Mouse (Mus musculus): Measurements from ENCODE around the gene Zdhhc5.
"Not testable (repeated sequence)": the region's sequence is repeated elsewhere in the genome, so short reads cannot be mapped to it uniquely, and the experiment has no call there.

Gene Zdhhc5

DNA sequence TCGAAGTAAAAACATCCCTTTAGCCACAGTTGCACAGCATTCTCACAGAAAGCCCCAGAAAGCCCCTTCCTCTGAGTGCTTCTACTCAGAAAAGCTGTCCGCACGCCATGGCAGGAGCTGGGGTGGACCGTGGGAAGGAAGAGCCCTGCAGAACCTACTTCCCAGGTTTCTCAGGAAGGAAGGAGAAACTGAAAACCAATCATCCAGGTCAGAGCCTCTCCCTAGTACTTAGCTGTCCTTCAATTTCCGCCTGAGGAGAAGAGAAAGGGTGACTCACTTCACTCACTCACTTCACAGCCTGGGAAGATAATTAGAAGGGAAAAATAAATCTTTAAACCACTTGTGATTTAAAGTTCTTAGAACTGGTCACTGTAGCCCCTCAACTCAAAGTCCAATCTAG lies 10.7 kb downstream of the Zdhhc5 start:
- DNase-seq (ENCODE audit: inconsistent age in 2 of 2, low spot score in 1 of 2), result no peak

GRCm38 (mm10) chr2:84703497-84703896 lies 11.5 kb downstream of the Zdhhc5 start:
- DNase-seq (ENCODE audit: inconsistent age in 2 of 2, low spot score in 1 of 2), result no peak

DNA sequence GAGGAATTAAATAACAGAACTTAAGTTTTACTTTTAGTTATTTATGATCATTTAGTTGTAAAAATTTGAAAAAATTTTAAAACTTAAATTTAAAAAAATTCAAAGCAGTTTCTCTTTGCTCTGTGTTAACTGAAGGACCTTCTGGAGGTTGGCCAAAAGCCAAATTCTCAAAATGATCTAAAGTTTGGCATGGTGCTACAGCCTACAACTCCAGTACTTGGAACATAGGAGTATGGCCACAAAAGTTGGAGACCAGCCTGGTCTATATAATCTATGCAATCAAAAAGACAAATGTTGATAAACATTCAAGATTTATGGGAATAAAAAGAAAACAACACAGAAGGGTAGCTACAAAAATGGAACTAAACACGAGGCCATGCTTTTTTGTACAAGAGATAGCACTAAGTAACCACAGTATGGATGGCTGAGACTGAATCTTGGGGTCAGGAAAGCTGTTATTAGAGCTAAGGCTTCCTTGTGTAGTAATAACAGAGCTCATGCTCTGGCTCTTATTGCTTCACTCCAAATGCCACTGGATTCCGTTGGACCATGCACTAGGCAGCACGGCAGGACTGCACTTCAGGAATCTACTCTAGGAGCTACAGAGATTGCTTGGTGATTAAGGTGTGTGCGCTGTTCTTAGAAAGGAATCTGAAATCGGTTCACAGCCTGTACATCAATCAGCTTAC lies 19.8 kb downstream of the Zdhhc5 start:
- no peak for DNase-seq (ENCODE audit: inconsistent age in 2 of 2, low spot score in 1 of 2)

GRCm38 (mm10) chr2:84690050-84690449 lies 24.9 kb downstream of the Zdhhc5 start:
- DNase-seq (ENCODE audit: inconsistent age in 2 of 2, low spot score in 1 of 2), result no peak

GRCm38 (mm10) chr2:84688080-84688844 lies 26.7 kb downstream of the Zdhhc5 start:
- no peak for DNase-seq (ENCODE audit: inconsistent age in 2 of 2, low spot score in 1 of 2)

DNA sequence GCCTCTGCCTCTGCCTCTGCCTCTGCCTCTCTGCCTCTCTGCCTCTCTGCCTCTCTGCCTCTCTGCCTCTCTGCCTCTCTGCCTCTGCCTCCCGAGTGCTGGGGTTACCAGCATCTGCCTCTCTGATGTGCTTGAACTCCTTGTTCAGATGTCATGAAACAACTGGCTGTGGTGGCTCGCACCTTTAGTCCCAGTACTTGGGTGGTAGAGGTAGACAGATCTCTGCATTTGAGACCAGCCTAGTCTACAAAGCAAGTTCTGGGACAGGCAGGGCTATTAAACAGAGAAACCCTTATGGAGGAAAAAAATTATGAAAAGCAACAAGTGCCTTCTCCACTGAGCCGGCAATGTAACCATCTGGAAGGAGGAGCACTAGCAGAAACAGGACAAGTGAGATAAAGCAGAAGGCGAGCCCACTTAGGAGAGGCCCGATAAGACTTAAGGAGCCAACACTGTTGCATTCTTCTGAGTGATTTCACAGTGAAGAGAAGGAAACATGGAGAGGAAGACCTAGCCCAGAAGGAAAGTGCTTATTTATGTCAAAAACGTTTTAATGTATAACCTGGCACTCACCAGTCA lies 32.3 kb downstream of the Zdhhc5 start:
- DNase-seq (ENCODE audit: inconsistent age in 2 of 2, low spot score in 1 of 2), result no peak

- DNase-seq (ENCODE audit: inconsistent age in 2 of 2, low spot score in 1 of 2), result peak in 1 of 2 experiments; percentile 54
These were observed 36.0 kb downstream of the Zdhhc5 start, which contains the start of gene Tmx2 for GRCm38 (mm10) chr2:84679016-84679415. Gene Tmx2, minus strand, starts transcription at chr2:84679140.

DNA sequence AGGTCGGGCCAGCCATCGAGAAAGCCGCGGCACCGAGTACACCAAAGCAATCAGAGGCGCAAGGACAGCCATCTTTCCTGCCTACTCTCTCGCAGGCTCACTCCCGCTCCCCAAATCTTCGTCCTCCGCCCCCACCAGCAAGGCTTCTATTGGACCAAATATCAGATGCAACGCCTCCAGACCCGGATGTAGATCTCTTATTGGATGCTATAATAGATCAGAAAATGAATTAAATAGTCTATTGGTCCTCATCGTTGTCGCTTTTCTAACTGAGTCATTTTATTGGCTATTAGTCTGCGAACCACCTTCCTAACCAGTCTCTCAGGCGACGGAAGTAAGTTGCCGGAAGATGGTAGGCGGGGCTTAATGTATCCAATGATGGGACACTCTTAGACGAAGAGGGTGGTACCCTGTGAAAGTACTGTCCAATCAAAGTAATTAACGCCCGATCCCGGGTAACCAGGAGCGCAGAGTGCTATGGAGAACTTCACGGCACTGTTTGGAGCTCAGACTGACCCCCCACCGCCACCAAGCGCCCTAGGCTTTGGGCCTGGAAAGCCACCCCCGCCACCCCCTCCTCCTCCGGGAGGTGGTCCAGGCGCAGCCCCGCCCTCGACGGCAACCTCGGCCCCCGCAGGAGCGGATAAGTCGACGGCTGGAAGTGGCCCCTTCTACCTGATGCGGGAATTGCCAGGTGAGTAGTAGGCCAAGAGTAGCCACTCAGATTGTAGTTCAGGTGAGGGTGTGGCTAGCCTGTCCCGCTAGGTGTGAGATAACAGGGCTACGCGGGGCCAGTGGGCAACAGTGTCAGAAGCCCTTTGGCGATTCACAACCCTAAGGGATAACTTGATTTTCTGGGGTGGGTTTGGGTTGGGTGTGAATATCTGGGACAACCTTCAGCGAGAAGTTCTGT lies 36.8 kb downstream of the Zdhhc5 start, which contains the start of the genes Gm28635 and Med19:
Gene Gm28635 (minus strand): TSS at position 74 of the 913 bp plus-strand sequence.
Gene Med19 (plus strand): TSS at position 435 of the 913 bp plus-strand sequence.
- peak; percentile 94 to 98 for DNase-seq (ENCODE audit: inconsistent age in 2 of 2, low spot score in 1 of 2)

DNA sequence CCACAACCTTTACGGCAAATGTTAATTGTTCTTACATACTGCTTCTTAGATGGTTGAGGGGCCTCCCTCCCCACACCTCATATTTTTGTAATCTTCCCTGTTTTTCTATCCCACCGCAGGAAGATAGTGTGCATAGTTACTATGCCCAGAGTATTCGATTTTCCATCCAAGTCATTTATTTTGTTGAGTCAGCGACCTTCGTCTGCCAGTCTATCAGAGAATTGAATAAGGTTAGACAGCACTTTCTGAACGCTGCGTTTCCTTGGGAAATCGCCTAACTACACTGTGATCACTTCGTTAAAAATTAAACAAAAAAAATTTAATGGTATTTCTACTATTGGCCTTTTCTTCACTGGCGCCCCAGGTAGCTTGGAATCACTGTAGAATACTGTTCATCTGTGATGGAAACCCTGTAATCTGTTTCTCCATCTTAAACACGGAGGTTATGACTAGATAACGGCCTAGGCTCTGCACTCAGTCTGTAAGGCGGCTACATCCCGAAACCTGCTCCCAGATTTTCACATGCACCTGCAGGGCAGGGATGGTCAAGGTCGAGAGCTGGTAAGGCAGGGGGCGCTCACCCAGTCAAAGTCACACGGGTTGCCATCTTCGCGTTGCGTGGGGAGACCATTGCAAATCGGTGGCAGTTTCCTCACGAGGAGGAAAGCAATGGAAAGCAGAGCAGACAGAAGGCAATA lies 37.6 kb downstream of the Zdhhc5 start:
- no peak for DNase-seq (ENCODE audit: inconsistent age in 2 of 2, low spot score in 1 of 2)

GRCm38 (mm10) chr2:84671535-84671934 lies 43.4 kb downstream of the Zdhhc5 start:
- not testable (repeated sequence) for DNase-seq (ENCODE audit: inconsistent age in 2 of 2, low spot score in 1 of 2)

DNA sequence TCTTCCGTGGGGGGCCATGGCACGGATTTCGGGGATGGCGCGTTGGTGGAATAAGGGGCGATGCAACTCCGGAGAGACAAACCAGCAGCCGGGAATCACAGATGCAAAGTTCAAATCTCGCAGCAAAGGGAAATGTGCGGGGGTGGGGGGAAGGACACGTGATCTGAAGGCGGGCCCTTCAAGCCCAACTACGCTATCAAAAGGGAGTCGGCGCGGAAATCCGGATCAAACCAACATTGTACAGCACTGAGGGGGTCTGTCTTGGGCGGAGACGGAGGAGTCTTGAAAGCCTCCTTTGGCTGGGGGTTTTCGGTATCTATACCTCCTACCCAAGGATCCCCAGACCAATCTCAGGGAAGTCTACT lies 44.4 kb downstream of the Zdhhc5 start, which contains the start of gene Selenoh:
Gene Selenoh (minus strand): TSS at position 202 of the 365 bp plus-strand sequence.
- DNase-seq (ENCODE audit: inconsistent age in 2 of 2, low spot score in 1 of 2), result peak; percentile 81 to 94

DNA sequence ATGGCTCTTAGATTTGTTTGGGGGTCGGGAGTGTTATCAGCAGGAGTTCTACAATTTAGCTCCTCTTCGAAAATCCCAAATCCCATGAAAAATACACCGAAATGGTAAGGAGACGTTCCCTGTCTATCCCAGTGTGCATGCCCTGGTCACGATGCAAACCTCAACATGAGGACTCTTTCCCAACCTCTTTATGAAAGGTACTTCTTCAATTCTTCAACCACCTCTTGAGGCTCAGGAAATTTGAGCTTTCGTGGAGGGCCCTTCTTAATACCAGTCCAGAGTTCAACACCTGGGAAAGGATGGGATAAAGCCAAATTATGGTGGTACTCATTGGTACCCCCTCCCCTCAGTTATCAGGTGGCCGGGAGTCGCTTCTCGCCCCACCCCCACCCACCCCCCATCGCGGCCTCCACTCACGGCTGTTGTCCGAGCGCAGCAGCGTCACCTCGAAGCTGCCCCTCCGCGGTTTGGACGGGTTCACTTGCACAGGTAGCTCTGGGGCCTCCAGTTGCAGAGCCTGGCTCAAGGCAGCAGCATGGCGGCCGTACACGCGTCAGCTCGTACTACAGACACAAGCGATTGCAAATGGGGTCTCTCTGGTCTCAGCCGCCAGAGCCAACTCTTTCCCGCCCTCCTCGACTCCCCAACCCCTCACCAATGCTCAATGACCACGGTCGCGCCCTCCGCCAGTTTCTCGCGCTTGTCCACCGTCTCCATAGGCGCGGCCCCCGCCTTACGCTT lies 45.0 kb downstream of the Zdhhc5 start:
- no peak for DNase-seq (ENCODE audit: inconsistent age in 2 of 2, low spot score in 1 of 2)

DNA sequence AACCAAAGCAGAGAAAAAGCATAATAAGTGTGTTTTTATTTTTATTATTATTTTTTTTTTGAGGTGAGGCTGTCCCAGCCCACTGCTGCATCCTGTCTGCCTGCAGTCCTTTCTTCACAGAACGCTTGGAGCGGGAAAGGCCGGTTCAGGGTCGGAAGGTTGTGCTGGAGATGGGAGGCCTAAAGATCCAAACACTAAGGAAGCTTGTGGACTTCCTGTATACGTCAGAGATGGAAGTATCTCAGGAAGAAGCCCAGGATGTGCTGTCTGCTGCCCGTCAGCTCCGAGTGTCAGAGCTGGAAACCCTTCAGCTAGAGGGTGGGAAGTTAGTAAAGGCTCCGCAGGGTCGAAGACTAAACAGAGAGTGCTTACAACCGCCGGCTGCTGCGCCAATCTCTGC lies 48.9 kb downstream of the Zdhhc5 start:
- DNase-seq (ENCODE audit: inconsistent age in 2 of 2, low spot score in 1 of 2), result peak in 1 of 2 experiments; percentile 41

DNA sequence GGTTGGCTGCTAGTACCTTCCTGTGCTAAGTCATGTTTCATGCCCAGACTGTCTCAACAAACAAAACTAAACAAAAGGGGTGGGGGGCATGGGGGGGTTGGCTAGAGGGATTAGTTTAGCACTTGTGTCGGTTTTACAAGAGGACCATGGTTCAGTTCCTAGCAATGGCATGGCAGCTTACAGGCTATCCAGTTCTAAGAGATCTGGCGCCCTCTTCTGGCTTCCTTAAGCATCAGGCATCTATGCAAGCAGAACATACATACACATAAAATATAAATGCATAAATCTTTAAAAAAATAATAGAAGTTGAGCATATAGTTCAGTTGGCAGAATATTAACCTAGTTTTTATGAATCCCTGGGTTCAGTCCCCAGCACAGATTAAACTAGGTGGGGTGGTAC lies 52.1 kb downstream of the Zdhhc5 start:
- peak; percentile 55 to 75 for DNase-seq (ENCODE audit: inconsistent age in 2 of 2, low spot score in 1 of 2)

DNA sequence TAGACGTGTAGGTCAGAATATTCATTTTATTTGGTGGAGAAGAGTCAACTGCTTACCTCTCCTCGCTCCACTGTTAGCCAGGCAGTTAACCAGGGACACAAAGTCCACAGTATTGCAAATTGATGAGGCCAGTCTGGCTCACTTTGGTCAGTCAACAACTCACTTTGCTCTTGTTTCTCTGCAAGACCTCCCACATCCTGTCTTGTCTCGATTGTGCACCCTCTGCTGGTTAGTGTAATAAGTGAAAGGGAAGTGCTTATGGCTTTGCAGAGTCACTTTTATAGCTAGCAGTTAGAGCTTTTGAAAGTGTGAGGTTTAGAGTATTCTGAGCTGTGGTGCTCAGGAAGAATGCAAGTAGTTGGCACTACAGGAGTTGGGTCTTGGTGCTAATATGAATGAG lies 54.7 kb downstream of the Zdhhc5 start:
- DNase-seq (ENCODE audit: inconsistent age in 2 of 2, low spot score in 1 of 2), result peak in 1 of 2 experiments; percentile 87

DNA sequence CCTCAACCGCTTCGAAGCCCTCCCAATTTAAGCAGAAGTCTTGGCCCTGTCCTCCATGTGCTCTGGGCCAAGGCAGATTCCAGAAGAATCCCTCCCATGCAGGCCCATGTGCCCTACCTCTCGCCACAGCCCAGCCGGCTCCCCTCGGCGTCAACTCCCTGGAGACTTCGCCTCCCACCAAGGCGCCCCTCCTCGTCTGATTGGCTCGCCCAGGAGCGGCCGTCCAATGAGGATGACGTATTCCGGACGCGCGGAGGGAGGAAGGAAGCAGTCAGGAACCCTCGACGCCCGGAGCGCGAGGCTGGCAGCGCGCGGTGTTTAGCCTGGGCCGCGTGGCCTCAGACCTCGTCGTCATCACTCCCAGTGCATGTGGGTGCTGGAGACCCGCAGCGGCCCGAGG lies 56.2 kb downstream of the Zdhhc5 start, which contains the start of gene Btbd18:
Gene Btbd18 (plus strand): TSS at position 274 of the 400 bp plus-strand sequence.
- no peak for DNase-seq (ENCODE audit: inconsistent age in 2 of 2, low spot score in 1 of 2)

DNA sequence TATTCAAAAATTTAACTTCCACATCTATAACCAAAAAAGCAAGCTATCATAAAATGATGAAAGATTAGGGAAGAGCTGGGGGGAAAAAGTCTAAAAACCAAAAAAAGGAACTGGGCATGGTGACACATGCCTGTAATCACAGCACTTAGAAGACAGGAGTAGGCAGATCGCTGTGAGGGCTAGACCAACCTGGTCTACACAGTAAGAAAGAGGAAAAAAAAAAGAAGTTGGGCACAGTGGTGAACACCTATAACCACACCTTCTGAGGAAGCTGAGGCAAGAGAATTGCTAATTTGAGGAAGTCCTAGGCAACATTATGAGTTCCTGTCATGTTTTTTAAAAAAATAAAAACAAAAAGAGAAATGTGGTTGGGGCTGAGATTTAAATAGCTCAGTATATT lies 59.1 kb downstream of the Zdhhc5 start:
- no peak for DNase-seq (ENCODE audit: inconsistent age in 2 of 2, low spot score in 1 of 2)

DNA sequence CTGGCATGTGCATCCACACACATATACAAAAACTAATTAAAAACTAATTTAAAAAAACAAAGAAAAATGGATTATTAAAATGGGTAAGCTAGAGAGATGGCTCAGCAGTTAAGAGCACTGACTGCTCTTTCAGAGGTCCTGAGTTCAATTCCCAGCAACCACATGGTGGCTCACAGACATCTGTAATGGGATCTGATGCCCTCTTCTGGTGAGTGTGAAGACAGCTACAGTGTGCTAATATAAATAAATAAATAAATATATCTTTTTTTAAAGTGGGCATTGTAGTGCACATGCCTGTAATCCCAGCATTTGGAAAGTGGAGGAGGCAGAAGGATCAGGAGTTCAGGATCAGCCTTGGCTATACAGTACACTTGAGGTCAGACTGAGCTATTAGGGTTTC lies 61.6 kb downstream of the Zdhhc5 start:
- no peak for DNase-seq (ENCODE audit: inconsistent age in 2 of 2, low spot score in 1 of 2)

- peak; percentile 89 to 97 for DNase-seq (ENCODE audit: inconsistent age in 2 of 2, low spot score in 1 of 2)
These were observed 64.3 kb downstream of the Zdhhc5 start, which contains the start of gene Ctnnd1 for GRCm38 (mm10) chr2:84650464-84651195. Gene Ctnnd1, minus strand, starts transcription at chr2:84650765.
